Mouse (Mus musculus): ENCODE measurements around the gene Tmem262.
"Not testable (repeated sequence)": the region's sequence is repeated elsewhere in the genome, so short reads cannot be mapped to it uniquely, and the experiment has no call there.

Gene Tmem262

DNA sequence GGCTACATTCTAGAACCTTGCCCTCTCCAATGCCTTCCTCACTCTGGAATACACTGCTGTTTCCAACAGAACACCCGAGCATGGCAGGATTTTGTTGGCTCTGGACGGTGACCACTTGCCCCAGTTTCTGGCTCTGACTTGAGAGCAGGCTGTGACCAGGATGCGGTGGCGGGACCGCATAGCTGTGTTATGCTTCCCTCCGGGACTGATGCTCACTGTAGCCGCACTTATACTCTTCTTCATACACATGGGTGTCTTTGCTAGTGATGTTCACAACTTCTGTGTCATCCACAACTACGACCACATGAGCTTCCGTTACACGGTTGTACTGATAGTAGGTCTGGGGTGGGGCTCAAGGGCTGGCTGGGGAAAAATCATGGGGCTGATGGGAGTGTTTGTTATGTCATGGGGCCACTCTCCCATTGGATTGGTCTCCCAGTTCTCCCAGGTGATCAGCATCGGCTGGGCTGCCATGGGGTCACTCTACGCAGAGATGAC is at the start of gene Tmem262:
Gene Tmem262 (plus strand): TSS at position 51 of the 498 bp plus-strand sequence.
- DNase-seq (ENCODE audit: low read depth, low spot score), result no peak

DNA sequence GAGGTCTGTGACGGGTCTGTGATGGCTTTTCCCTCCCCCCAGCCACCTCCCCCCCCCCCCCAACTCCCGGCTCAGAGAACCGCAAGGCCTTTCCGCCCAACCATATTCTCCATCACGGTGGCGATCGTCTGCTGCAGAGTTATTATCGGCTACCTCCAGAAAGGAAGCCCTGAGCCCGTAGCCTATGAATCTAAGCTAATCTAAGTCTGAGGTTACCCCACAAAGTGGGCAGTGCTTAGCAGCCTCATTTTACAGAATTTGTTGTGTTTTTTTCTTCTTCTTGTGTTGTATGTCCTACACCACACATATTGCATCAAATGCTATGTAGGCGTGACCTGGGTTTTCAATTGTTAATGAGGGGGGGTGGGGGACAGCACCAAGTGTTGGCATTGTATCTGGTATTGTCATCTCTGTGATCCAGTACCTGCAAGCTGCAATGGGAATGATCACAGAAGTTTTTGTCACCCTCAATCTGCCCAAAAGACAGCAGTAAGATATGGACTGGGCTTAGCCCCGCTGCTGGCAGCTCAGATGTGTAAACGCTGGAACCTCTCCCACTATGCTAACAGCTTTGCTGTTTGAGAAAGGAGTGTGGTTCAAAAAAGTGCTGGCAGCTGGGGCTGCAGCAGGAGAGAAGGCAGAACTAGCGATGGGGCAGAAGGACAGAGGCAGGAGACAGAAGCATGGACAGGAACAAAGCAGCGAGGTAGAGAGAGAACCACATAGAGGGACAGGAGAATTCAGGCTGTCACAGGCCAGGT is 49.1 kb upstream of the Tmem262 start:
- DNase-seq (ENCODE audit: low read depth, low spot score), result no peak

DNA sequence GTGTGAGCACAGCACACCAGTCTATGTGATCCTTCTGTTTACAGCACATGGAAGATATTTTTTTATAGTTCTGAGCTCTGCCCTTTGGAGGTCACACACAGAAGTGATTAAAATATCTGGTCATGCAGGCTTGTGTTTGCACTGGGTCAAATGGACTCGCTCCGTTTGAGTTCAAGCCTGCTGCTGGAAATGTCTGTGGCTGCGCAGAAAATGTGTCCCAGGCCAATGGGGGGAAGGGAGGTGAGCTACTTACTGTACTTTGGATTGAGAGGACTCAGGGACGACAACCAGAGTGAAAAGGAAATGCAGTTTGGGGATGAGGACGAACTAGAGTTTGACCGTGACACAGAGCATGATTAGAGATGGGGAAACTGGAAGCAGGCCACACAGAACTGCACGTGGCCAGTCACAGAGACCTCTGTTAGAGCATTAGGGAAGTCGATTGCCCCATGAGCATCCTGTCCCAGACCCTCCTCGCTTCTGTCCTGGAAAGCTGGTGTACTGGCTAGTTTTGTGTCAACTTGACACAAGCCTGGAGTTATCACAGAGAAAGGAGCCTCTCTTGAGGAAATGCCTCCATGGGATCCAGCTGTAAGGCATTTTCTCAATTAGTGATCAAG is 43.8 kb upstream of the Tmem262 start:
- no peak for DNase-seq (ENCODE audit: low read depth, low spot score)

DNA sequence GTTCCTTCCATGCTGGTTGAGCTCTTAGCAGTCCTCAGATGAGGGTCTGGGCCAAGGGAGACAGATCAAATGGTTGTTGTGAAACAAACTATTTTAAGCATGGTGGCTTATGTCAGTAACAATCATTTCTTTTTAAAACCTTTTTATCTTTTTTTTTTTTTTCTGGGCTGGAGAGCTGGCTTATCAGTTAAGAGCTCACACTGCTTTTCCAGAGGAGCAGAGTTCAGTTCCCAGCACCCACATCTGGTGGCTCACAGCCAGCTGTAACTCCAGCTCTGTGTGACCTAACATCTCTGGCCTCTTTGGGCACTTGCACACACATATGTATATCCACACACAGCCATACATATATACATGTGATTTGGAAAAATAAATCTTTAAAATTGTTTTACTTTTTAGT is 42.1 kb upstream of the Tmem262 start:
- no peak for DNase-seq (ENCODE audit: low read depth, low spot score)

DNA sequence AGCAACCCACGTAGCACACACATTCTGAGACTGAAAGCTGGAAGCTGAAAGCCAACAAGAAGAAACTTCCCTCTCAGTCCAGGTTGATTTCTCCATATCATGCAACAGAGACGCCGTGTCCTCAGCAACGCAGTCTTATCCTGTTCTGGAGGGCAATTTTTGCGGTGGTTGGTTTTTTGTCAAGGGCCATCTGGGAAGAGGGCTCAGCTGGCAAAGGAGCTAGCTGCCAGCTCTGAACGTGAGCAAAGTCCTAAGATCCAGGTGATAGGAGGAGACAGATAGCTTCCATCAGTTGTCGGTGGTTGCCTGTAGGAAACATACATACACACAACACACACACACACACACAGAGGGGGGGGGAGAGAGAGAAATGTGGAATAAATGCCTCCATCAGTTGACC is 41.5 kb upstream of the Tmem262 start:
- no peak for DNase-seq (ENCODE audit: low read depth, low spot score)

DNA sequence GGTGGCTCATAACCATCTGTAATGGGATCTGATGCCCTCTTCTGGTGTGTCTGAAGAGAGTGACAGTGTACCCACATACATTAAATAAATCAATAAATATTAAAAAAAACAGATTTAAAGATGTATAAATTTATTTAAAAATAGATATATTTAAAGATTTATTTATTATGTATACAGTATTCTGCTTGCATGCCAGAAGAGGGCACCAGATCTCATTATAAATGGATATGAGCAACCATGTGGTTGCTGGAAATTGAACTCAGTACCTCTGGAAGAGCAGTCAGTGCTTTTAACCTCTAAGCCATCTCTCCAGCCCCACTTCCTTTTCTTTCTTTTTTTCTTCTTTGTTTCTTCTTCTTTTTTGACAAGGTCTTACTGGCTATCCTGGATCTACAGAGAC is 39.8 kb upstream of the Tmem262 start:
- DNase-seq (ENCODE audit: low read depth, low spot score), result no peak

DNA sequence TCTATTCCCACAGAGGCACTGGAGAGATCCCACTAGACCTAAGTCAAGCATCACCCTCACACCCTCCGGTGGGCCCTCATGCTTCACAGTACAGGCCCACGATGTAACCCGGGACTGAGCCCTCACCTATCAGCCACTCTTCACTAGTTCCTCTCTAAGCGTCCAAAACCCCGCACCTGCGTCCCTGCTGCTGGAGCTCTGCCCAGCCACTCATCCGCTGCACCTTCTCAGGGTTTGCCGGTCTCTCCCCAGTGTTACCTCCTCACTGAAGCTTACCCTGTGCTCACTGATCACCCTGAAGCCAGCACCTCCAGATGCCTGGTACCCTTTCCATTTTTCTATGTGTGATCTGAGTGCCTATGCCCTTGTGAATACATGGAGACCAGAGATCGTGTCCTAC is 37.5 kb upstream of the Tmem262 start:
- DNase-seq (ENCODE audit: low read depth, low spot score), result no peak

DNA sequence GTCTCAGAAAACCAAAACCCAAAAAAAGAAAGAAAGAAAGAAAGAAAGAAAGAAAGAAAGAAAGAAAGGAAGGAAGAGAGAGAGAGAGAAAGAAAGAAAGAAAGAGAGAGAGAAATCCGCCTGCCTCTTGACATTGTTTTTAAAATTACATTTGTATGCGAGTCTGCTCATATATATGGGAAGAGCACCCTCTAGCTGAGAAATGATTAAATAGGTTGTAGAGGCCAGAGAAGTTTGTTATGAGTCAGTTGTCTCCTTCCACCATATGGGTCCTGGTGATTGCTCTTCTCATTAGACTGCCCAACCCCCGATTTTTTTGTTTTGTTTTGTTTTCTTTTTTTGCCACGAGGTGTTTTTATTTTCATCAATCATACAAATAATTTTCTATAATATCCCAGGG is 35.7 kb upstream of the Tmem262 start:
- DNase-seq (ENCODE audit: low read depth, low spot score), result not testable (repeated sequence)

DNA sequence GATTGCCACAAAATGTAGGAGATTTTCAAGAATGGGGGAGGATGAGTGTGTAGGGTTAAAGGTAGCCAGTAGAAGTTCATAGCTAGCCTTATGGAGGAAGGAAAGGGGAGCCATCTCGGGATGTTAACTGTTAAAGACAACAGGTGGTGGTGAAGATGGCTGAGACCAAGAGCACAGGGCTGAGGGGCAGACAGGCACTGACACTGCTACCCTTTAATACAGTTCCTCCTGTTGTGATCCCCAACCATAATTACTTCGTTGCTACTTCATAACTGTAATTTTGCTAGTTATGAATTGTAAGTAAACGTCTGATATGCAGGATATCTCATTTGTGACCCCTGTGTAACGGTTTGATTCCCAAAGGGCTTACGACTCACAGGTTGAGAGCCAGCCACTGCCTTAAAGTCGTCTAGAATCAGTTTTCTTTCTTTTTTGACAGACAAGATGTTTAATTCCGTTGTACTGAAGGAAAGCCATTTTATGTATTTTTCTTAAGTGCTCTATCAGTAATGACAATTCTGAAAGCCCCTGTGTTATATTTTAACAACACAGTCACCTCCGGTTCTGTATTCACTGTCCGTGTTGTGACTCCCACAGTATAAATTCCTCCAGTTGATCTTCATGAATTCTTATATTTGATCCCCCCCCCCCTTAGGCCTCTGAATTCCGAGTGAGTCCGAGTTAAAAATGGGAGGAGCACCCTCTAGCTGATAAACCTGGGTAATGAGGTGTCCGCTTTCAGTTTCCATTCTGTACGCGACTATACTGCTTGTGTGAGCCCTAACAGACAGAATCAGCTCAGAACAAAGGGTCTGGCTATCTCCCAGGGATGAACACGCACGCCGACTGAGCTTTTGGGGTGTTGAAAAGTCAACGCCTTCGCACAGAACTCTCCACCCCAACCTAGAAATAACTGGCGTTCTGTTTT is 34.2 kb upstream of the Tmem262 start:
- DNase-seq (ENCODE audit: low read depth, low spot score), result no peak

DNA sequence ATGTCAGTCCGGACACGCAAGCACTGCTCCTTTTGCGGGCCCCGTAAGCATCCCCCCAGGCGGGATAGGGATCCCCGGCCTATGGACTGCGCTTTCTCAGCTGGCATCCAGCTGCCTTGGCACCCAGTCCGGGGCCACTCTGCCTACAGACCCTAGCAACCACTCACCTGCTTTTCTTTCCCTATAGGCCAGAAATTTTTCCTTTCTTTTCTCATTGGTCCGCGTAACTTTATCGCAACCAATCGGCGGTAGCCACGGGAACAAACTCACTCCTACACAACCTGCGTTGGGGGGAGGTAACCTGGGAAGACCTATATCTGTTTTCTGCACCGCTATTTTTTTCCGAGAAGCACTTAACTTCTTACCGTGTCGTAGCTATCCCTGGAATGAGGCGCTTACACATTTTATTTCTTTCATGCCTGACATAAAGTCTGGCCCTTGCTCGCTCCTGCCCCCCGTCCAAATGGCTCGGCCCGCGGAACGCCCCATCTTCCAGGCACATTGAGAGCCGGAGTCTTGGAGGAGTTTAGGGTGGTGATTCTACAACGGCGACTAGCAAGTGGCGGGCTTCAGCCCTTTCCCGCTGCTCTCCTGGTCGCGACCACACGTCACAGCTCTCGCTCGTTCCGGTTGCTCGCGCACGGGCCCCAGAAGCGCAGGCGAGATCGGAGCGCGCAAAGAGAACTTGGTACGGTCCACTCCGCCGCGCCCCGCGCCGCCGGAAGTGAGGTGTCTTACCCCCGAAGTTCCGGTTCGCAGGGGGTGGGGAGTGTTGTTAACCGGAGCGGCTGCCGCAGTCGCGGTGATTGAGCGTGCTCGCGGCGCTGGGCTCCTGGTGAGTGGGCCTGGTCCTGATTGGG is 33.3 kb upstream of the Tmem262 start, which contains the start of gene Syvn1:
Gene Syvn1 (plus strand): TSS at position 283 of the 860 bp plus-strand sequence.
- DNase-seq (ENCODE audit: low read depth, low spot score), result peak; percentile 98

DNA sequence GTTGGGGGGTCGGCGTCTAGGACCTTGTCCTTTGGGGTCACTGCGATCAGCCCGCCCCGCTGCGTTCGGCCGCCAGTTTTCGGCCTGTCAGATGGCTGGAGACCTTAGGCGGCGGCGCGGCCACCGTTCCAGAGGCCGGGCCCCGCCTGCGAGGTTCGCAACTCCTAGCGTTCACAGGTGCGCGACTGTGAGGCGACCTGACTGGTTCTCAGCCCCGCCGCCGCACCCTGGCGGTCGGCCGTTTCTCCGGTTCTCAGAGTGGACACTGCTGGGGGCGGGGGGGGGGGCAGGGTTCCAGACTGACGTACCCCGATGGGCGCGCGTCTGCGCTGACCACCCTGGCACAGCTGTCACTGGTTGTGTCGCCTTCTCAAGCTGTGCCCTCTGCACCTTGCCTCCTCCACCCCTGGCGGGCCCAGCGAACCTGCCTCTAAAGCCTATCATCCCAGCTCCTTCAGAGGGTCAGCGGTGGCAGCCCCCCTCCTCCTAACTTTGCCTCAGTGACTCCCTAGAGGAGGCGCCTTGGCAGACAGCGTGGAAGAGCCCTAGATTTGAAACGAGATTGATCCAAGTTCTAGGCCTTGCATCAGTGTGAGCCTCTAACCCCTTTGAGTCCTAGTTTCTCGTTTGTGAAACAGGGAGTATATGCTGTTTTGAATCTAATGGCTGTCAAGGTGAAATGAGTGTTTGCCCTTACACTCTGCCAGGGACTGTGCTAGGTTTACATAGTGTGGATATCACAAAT is 32.5 kb upstream of the Tmem262 start:
- DNase-seq (ENCODE audit: low read depth, low spot score), result no peak

DNA sequence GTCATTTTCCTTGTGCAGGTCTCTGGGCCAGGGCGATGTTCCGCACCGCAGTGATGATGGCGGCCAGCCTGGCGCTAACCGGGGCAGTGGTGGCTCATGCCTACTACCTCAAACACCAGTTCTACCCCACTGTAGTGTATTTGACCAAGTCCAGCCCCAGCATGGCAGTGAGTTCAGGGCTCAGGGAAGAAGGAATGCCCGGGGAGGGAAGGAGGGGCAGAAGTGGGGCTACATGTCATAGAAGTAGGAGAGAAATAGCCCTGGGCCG is 32.0 kb upstream of the Tmem262 start:
- DNase-seq (ENCODE audit: low read depth, low spot score), result no peak

DNA sequence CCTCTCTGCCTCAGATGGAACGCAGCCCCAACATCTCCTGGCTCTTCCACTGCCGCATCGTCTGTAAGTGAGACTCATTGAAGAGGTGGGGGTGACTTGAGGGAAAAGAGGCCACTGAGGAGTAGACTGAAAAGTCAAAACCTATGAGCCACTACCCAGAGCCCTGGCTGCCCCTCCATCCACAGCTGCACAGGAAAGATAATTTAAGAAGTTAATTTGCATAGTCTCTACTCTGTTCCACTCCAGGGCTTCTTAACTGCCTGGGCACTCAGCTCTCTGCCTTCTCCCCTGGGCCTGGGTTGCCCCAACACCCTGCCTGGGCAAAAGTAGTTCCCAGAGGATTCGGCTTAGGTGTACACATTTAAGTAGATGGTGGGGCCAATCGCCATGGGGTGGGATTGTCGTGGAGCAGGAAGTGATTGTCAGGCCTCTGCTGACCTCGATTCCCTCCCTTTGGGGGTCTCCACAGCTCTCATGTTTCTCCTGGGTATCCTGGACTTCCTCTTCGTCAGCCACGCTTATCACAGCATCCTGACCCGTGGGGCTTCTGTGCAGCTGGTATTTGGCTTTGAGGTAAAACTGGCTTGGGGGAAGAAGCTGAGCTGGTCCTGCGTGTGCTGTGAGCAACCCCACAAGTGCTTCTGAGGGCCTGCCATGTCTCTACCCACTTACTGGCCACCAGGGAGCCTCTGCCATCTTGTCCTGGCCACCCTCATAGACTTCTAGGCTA is 31.0 kb upstream of the Tmem262 start:
- DNase-seq (ENCODE audit: low read depth, low spot score), result no peak

DNA sequence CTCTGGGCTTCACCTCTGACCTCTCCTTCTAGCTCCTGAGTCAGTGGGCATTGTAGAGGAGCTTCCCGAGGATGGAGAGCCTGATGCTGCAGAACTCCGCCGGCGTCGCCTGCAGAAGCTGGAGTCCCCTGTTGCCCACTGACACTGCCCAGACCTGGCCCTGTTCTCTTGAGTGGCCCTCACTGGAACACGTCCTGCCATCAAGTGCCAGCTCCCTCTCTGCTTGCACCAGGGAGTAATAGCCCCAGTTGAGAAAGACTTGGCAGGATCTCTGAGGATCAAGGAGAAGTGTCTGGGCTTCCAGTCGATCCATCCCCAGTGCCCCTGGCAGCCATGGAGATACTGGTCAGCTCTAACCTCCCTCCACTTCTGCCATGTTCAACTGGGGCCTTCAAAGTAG is 27.3 kb upstream of the Tmem262 start:
- no peak for DNase-seq (ENCODE audit: low read depth, low spot score)

DNA sequence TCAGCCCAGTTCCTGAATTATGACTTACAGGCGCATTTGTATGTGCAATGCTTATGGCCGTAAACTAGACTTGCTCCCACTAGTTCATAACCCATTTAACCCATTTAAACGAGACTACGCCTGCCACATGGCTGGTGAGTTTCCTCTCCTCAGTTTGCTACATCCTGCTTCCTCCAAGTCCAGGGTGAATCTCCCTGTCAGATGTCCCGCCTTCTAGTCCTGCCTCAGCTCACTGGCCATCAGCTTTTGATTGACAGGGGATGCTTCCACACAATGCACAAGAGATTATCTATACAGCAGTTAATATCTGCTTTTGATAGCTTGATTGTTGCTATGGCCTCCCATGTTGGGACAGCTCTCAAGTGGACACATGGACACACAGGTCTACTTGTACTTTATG is 25.5 kb upstream of the Tmem262 start:
- no peak for DNase-seq (ENCODE audit: low read depth, low spot score)

DNA sequence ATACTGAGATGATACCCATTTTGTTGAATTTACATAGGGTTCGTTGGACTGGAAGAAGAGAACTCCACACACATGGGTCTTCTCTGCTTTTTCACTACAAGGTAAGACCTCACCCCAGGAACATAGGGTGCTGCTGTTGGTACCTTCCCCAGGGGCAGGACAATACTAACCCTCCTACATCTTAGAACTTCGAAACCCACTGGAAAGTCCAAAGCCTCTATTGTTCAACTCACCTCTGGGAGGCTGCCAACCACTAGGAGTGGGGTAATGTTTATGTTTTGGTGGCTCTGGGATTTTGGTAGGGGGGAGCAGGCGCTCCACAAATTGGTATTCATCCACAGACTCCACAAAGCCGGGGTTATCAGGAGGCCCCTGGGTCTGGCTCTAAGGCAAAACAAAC is 23.1 kb upstream of the Tmem262 start:
- no peak for DNase-seq (ENCODE audit: low read depth, low spot score)

DNA sequence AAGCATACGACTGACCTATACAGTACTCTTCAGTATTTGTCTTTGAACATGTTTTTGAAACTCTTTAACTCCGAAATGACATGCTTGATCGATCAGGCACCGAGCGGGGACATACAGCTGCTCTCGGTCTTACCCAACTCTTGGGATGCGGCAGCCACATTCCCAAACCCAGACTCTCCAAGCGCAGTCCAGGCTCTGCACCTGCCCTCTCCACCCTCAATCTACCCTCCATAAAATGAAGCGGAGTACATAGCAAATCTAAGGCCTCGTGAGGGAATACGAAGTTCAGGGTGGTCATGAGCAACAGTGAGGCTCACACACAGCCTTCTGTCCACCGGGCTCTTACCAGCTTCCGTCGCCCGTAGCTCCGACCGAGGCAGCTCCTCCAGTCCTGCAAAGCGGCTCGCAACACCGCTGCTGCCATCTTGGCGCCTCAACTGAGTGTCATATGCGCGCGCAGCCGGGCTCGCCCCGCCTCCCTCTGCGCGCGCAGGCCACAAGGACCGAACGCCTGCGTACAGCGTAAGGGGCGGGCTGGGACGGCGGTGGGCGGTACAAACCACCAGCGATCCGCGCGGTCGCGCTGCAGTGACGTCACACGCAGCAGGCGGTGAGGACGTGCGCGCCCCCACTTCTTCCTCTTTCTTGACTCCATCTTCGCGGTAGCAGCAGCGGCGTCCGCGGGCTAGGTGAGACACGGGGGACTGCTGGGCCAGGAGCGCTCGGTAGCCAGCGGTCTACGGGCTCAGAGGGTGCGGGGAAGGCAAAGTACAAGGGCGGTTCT is 22.3 kb upstream of the Tmem262 start, which contains the start of the genes Mrpl49 and Fau:
Gene Mrpl49 (minus strand): TSS at position 473 of the 784 bp plus-strand sequence.
Gene Fau (plus strand): TSS at position 532 of the 784 bp plus-strand sequence.
- DNase-seq (ENCODE audit: low read depth, low spot score), result peak; percentile 96

DNA sequence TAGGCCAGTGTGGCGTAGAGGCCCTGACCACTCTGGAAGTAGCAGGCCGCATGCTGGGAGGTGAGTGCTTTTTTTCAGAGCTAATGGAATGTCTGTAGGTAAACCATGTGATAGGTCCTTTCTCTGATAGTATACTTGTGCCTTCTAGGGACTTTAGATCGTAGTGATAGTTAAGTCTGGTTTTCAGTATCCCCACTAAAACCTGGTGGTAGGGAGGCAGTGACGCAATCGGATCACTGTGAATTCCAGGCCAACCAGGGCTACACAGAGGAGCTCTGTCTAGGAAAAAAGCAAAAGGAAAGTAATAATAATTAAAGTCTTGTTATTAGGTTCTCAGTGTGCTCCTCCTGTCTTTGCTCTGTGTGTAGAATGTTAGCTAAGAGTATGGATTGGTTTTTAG is 21.3 kb upstream of the Tmem262 start:
- DNase-seq (ENCODE audit: low read depth, low spot score), result peak; percentile 20

DNA sequence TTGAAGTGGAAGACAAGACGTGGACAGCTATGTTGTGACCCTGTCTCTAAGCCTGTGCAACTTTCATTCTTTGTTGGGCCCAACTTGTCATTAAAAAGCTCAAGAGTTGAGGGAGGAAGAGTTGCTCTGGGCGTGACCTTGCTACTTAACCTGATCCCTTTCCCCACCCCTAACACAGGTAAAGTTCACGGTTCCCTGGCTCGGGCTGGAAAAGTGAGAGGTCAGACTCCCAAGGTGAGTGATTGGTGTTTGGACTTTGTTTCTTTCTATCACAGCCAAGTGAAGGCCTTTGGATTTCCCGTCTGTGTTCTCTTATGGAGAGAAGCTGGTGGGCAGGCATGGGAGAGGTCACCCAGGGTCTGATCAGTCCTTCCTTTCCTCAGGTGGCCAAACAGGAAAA is 20.9 kb upstream of the Tmem262 start:
- DNase-seq (ENCODE audit: low read depth, low spot score), result peak; percentile 22

Data from R1 (cell line).